Mouse (Mus musculus): ENCODE data around the gene Tm9sf4.

Tm9sf4 gene

GRCm38 (mm10) chr2:153160844-153161683 lies at the start of gene Tm9sf4:
Gene Tm9sf4, plus strand, starts transcription at chr2:153161303.
- in situ Hi-C loops (cut with MboI): no loop called here

- in situ Hi-C loops (cut with MboI): no loop called here
Measured at GRCm38 (mm10) chr2:153115679-153116081, 45.4 kb upstream of the Tm9sf4 start.

DNA sequence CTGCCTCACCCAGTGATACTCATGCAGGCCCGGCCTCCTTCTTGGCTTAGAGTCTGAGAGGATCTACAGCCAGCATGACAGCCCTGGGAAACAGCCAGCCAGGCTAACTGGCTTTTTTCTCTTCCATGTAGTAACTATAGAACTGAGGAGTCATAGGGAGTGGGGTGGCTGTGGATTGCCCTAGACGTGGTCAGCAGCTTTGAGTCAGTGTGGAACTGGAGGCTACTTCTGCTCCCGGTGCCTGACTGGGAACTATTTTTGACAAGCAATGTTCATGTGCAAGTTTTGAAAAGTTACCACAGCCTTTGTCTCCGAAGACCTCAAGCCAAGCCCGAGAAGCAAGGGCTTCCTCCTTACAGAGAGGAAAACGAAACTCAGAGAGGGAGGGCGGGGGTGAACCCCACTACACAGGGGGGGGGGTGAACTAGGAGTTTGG lies 44.0 kb upstream of the Tm9sf4 start:
- in situ Hi-C loops (cut with MboI): no loop called here

- in situ Hi-C loops (cut with MboI): no loop called here
Measured at GRCm38 (mm10) chr2:153119488-153119887, 41.6 kb upstream of the Tm9sf4 start.

GRCm38 (mm10) chr2:153120126-153120525 lies 41.0 kb upstream of the Tm9sf4 start:
- in situ Hi-C loops (cut with MboI): no loop called here

DNA sequence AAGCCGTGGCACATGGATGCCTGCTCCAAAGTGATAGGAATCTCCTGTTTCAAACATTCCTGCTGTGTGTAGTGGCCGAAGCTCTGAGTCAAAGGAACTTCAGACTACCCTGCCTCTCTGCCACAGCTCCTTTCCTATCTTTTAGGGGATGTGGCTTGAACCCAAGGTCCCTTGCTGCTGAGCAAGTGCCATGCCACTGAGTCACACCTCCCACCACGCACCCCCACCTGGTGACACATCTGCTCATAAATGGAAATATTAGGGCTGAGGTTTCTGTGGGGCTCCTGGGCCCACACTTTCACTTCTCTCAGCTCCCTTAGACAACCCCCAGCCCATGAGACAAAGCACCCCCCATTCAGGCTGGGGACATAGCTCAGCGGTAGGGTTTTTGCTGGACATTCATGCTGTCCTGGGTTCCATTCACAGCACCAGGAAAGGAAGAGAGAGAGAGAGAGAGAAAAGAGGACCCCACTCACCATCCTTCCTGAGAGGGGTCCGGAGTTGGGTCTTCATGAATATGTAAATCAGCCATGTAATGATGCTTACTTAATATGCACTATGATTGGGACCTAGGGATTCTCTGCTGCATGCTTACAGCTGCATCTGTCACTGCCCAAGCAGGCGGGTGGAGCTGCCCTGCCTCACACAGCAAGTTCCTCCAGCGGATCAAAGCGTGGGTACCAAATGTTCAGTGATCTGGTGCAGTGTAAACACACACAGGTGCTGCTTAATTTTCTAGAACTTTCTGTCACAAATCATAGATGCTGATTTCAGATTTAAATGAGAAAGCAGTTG lies 39.1 kb upstream of the Tm9sf4 start:
- in situ Hi-C loops (cut with MboI): no loop called here

DNA sequence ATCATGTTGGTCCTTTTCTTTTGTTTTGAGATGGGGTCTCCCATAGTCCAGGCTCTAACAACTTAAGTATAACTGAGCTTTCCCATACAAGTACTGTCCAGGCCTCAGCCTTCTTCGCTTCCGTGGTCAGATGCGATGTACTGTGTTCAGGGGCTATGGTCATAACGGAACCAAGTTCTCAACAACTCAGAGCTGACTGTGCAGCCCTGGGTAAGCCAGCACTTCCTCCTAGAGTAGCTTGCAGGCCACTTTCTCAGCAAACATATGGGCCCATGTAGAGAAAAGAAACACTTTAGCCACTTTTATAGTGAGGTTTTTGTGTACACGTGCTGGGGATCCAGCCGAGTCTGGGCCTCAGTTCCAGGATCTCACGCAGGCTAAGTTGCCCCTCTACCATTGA lies 38.4 kb upstream of the Tm9sf4 start:
- in situ Hi-C loops (cut with MboI): no loop called here

- in situ Hi-C loops (cut with MboI): no loop called here
Measured at GRCm38 (mm10) chr2:153125875-153126274, 35.2 kb upstream of the Tm9sf4 start.

GRCm38 (mm10) chr2:153131019-153131418 lies 30.1 kb upstream of the Tm9sf4 start:
- in situ Hi-C loops (cut with MboI): no loop called here

DNA sequence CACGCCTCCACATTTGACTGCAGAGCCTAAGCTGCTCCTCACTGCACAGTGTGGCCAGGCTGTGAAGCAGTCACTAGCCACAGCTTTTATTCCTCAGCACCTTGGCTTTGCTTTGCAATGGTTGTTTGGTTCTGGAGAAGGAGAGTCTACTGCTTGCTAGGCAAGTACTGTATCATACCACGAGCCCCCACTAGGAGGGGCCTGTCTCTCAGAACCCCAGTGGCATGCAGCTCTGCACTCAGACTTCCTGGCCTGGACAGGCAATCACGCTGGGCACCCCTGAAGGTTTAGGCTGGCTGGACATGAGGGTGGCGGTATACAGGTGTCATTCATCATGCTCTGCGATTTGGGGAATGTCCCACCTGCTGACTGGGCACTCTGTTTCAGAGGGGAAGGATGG lies 26.9 kb upstream of the Tm9sf4 start:
- in situ Hi-C loops (cut with MboI): no loop called here

- in situ Hi-C loops (cut with MboI): no loop called here
Measured at GRCm38 (mm10) chr2:153136211-153136610, 24.9 kb upstream of the Tm9sf4 start.

DNA sequence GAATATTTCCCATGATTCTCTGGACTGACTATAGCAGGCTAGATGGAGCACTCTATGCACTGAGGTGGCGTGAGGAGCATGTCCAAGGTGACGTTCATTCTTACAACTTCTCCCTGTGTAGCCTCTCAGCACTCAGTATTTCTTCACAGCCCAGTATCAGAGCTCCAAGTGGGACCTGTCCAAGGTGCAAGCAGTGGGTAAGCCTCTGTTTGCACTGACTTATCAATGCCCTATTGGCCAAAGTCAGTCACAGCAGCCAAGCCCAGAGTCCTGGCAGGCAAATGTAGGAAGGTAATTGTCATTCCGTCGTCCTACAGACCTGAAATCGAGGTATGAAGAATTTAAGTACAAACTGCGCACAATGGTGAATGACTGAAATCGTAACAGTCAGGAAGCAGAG lies 21.9 kb upstream of the Tm9sf4 start:
- in situ Hi-C loops (cut with MboI): no loop called here

GRCm38 (mm10) chr2:153139996-153140613 lies 21.0 kb upstream of the Tm9sf4 start:
- in situ Hi-C loops (cut with MboI): loop anchor here (10.0 kb wide), 1 partner anchor 55 kb away; no protein-coding TSS in a partner anchor

GRCm38 (mm10) chr2:153142620-153143199 lies 18.4 kb upstream of the Tm9sf4 start:
- in situ Hi-C loops (cut with MboI): loop anchor here (10.0 kb wide), 1 partner anchor 58 kb away; no protein-coding TSS in a partner anchor

DNA sequence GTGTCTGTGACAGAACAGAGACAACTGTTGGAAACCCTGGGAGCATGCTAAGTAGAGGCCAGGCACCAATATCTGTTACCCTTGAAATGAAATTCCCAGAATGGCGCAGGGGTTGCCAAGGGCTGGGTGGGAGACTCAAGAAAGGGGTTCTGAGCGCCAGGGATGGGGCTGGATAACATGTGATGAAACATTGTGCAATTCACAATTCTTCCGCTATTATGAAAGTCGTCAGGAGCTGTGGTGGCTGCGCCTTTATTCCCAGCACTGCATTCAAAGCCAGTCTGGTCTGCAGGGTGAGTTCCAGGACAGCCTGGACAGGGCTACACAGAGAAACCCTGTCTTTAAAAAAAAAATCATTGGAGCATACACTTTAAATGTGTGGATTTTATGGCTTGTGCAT lies 15.8 kb upstream of the Tm9sf4 start:
- in situ Hi-C loops (cut with MboI): loop anchor here (10.0 kb wide), 1 partner anchor 61 kb away; no protein-coding TSS in a partner anchor

DNA sequence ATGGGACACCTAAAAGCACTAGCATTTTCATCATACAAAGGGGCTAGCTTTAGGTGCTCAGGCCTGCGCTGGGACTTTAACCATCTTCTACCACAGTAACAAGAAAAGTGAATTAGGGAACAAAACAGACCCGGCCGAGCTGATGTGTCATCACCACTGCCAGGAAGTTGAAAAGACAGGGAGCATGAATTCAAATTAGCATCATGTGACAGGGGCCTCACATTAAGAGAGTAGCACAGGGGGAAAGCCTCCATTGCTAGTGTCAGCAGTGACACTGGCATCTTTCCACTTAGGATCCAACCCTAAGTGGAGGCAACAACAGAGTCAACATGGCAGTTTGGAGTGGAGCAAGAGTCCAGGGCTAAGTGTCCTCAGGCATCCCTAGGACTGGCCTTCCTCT lies 13.9 kb upstream of the Tm9sf4 start:
- in situ Hi-C loops (cut with MboI): loop anchor here (10.0 kb wide), 1 partner anchor 62 kb away; no protein-coding TSS in a partner anchor

GRCm38 (mm10) chr2:153147715-153148114 lies 13.4 kb upstream of the Tm9sf4 start:
- in situ Hi-C loops (cut with MboI): loop anchor here (10.0 kb wide), 1 partner anchor 63 kb away; no protein-coding TSS in a partner anchor

- in situ Hi-C loops (cut with MboI): loop anchor here (10.0 kb wide), 1 partner anchor 65 kb away; no protein-coding TSS in a partner anchor
Measured at GRCm38 (mm10) chr2:153149742-153150141, 11.4 kb upstream of the Tm9sf4 start.

DNA sequence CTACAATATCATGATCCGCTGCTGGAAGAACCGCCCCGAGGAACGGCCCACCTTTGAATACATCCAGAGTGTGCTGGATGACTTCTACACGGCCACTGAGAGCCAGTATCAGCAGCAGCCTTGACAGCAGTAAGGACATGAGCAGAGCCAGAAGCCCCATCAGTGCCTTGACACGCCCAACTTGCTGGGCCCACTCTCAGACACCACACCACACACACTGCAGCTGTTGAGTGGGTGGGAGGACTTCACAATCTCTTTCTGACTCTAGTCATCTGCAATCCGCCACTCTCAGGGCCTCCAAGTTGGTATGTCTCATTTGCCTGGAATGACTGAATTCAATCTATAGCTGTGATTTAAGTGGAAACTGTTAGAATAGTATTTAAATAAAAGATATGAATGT lies 10.1 kb upstream of the Tm9sf4 start:
- in situ Hi-C loops (cut with MboI): no loop called here

DNA sequence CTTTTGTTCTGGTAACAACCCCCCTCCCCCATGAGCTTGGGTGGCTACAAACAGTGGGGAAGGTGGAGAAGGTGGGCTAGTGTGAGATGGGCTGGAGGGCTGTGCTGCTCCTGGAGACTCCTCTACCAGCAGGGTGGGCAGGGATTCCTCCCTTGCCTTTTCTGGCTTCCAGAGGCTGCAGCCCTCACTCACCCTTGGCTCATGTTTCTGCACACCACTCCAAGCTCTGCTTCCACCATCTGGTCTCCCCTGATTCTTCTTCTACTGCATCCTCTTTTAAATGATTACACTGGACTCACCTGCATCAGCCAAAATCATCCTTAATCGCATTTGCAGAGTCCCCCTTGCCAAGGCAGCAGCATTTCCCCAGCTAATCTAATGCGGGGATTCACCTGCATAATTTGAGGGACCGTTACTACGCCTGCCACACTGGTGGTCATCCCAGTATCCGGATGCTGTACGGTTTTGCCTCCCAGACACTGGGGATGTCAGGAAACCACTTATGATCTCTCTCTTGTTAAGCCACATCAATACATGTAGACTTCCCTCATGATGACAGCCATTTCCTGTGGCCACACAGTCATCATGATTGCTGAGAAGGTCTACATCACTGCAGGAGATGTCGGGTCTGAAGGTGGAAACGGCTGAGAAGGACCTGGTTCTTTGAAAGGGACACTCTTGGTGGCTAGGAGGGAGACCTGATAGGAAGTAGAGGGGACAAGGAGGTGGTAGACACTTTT lies 9.0 kb upstream of the Tm9sf4 start:
- in situ Hi-C loops (cut with MboI): no loop called here

- in situ Hi-C loops (cut with MboI): no loop called here
Measured at GRCm38 (mm10) chr2:153153033-153153450, 8.1 kb upstream of the Tm9sf4 start.
